Mouse (Mus musculus): ENCODE results near the gene Gm9958.

DNA sequence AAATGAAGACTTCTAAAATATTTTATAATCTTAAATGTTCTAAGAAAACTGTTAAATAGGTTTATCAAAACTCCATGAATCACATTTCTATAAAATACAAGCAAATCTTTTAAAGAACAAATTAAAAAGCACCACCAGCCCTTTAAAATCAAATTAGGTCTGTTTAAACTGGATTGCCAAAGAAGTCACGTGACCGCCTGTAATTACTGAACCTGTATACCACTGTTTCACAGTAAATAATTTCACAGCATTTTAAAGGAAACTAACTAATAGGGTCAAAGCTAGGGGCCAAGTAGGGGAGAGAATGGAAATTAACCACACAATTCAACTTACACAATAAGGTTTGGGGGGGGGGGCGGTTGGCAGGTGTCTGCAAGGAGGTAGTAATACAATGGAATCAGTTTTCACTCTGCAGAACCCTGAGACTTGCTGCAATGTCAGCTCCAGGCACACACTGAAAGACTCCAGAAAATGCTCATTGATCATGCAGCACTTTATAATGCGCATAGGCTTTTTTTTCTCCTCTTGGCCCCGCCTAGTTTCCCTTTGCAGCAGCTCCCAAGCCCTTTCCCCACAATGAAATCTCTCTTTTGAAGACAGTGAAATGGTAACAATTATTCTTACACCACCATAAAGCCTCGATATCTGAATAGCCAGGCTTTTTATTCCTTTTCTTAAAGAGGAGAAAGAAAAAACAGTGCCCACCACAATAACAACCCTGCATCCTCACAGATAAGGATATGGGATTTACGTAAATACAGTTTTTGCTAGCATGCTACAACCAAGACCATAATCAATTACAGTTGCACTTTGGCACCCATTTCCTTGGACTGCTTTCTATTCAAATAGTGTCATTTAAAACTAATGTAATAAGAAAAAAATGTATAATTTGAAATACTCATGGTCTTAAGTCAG is 28.6 kb upstream of the Gm9958 start:
- TF ChIP-seq MAX (IDR thresholded peaks at IDR 0.05; ENCODE audit: low read depth) = no peak
- no peak for TF ChIP-seq POLR2AphosphoS2 (IDR thresholded peaks at IDR 0.05; ENCODE audit: insufficient read length, low read depth)
- TF ChIP-seq POLR2A (IDR thresholded peaks at IDR 0.05; ENCODE audit: insufficient read length, low read depth) = no peak

Measured in myocyte (in vitro differentiated cells).